Mouse (Mus musculus): ENCODE results near the gene Mov10. TPM values are rescaled to one million over a fixed set of nuclear protein-coding genes. Genes with fewer than 3 reads are reported as not detected.
"Not testable (repeated sequence)": the region's sequence is repeated elsewhere in the genome, so short reads cannot be mapped to it uniquely, and the experiment has no call there.

Gene Mov10
- polyA plus RNA-seq, 1 experiment from 2014 or later: 8.7 TPM

DNA sequence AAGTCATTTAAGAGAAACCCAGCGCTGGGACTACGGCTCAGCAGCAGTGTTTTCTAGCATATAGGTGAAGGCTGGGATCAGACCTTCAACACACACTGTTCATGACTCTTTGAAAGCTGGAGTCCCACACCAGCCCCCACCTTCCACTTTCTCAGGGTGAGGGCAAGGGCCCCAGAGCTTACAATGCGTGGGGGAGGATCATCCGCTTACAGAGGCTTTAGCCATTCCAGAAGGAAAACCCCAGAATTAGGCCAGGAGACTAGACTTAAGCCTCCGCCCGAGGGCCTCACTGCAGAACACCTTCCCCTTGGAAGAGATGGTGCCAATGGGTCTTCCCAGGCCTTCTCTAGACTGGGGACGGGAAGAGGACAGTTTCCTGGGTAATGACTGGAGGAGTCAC, 45.1 kb downstream of the Mov10 start:
- no peak for ATAC-seq
- peaks cover 52% of the 10 kb centered on the region for H3K27me3 ChIP-seq
- no peak overlapping the region for H3K9ac ChIP-seq (replicated peaks)
- no peak overlapping the region for H3K27ac ChIP-seq
- H3K4me1 ChIP-seq (replicated peaks): peaks cover 5% of the 10 kb centered on the region; the same call in 1 of the 2 replicates
- H3K36me3 ChIP-seq: no peaks in the 10 kb centered on the region
- H3K4me3 ChIP-seq (replicated peaks): no peak overlapping the region
- 61% methylated on average over 7 of the region's 7 CpGs for WGBS
- H3K4me2 ChIP-seq (replicated peaks): no peak overlapping the region
- no peaks in the 10 kb centered on the region for H3K9me3 ChIP-seq

DNA sequence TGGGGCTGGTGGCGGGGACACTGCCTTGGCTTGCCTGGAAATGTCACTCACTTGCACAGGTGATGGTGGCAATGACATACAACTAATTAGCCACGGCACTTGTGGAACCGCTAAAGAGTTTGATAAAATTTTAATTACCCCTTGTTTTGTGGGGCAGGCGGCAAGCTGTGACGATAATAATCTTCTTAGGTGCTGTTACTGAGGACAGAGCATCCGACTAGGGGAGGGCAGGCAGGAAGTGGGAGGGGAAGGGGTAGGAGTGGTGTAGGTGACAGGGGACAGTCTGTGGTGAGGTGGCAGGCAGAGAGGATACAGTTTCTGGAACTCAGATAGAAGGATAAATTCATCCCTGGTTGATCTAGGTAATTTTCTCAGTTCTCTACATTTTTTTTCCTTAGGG, 46.9 kb downstream of the Mov10 start:
- H3K4me1 ChIP-seq (replicated peaks): no peaks in the 10 kb centered on the region
- H3K27me3 ChIP-seq: peaks cover 34% of the 10 kb centered on the region
- no peak overlapping the region for H3K4me3 ChIP-seq (replicated peaks)
- no peaks in the 10 kb centered on the region for H3K9me3 ChIP-seq
- H3K36me3 ChIP-seq: no peaks in the 10 kb centered on the region
- H3K4me2 ChIP-seq (replicated peaks): no peak overlapping the region
- 66% methylated on average over 6 of the region's 6 CpGs for WGBS
- ATAC-seq: no peak
- H3K27ac ChIP-seq: no peak overlapping the region
- no peak overlapping the region for H3K9ac ChIP-seq (replicated peaks)

DNA sequence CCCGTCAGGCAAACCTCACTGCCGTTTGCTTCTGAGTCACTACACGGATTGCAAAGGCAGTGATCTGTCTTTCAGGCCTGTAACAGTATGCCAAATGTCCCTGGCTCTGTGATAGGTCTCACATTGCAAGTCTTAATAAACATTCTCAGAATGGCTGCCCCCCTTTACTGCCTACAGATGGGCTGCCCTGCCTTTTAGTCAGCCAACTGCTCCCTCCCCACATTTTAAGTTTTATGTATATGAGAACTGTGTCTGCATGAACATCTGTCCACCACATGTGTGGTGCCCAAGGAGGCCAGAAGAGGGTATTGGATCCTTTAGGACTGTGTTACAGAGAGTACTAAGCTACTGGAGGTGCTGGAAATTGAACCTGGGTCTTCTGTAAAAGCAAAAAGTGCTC, 47.4 kb downstream of the Mov10 start:
- H3K27me3 ChIP-seq: peaks cover 28% of the 10 kb centered on the region
- ATAC-seq: no peak
- WGBS: 88% methylated on average over 3 of the region's 3 CpGs
- no peak overlapping the region for H3K9ac ChIP-seq (replicated peaks)
- no peaks in the 10 kb centered on the region for H3K36me3 ChIP-seq
- H3K9me3 ChIP-seq: no peaks in the 10 kb centered on the region
- no peaks in the 10 kb centered on the region for H3K4me1 ChIP-seq (replicated peaks)
- no peak overlapping the region for H3K4me3 ChIP-seq (replicated peaks)
- H3K27ac ChIP-seq: no peak overlapping the region
- H3K4me2 ChIP-seq (replicated peaks): no peak overlapping the region

GRCm38 (mm10) chr3:104770035-104770434, 48.3 kb downstream of the Mov10 start:
- Histone ChIP-seq H3K27me3 (peaks cover 22% of the 10 kb centered on the region), H3K9ac (replicated peaks) (no peak overlapping the region), H3K36me3 (no peaks in the 10 kb centered on the region), H3K4me2 (replicated peaks) (no peak overlapping the region), H3K9me3 (no peaks in the 10 kb centered on the region), H3K4me1 (replicated peaks) (no peaks in the 10 kb centered on the region), H3K27ac (no peak overlapping the region), H3K4me3 (replicated peaks) (no peak overlapping the region)
- no peak for ATAC-seq
- 58% methylated on average over 10 of the region's 10 CpGs for WGBS

DNA sequence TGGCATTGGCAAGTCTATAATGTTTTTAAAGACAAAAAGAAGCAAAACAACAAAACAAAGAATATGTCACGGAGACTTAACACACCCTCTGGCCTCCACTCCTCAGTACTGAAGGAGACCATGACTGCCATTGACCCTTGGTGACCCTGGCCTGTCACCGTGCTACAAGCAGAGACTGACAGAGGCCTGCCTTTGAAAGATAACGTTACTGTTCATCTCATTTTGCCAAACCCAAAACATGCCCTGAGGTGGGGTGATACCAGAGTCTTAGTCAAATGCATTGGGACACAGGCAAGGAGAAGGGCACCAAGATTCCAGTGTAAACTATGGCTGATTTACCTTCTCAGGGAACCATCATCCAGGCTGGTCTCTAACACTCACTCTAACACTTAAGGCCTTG, 49.2 kb downstream of the Mov10 start:
- no peak overlapping the region for H3K4me3 ChIP-seq (replicated peaks)
- no peaks in the 10 kb centered on the region for H3K9me3 ChIP-seq
- H3K36me3 ChIP-seq: no peaks in the 10 kb centered on the region
- no peak overlapping the region for H3K9ac ChIP-seq (replicated peaks)
- H3K4me1 ChIP-seq (replicated peaks): no peaks in the 10 kb centered on the region
- ATAC-seq: no peak
- WGBS: 27% methylated on average over 3 of the region's 3 CpGs
- H3K4me2 ChIP-seq (replicated peaks): no peak overlapping the region
- peaks cover 18% of the 10 kb centered on the region for H3K27me3 ChIP-seq
- no peak overlapping the region for H3K27ac ChIP-seq

DNA sequence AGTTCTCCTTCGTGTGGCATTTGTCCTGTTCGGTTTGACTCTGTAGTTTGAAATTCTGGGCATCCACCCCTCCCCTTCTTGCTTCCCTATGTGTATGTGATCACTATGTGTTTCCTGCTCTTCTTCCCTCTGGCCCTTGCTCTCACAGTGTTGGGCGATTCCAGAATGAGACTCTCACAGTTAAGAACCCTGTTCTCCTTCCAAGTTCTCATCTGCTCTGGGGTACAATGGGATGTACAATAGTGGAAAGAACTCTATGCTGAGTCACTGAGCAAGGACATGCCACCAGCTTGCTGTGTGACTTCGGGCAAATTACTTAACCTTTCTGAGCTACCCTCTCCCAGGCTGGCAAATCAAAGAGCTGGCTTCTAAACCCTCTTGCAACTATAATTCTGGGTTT, 50.6 kb downstream of the Mov10 start:
- Histone ChIP-seq H3K36me3 (no peaks in the 10 kb centered on the region), H3K27me3 (peaks cover 13% of the 10 kb centered on the region), H3K4me2 (replicated peaks) (no peak overlapping the region), H3K9me3 (no peaks in the 10 kb centered on the region), H3K4me3 (replicated peaks) (no peak overlapping the region), H3K9ac (replicated peaks) (no peak overlapping the region), H3K4me1 (replicated peaks) (no peaks in the 10 kb centered on the region), H3K27ac (no peak overlapping the region)
- 78% methylated on average over 4 of the region's 4 CpGs for WGBS
- ATAC-seq: no peak

DNA sequence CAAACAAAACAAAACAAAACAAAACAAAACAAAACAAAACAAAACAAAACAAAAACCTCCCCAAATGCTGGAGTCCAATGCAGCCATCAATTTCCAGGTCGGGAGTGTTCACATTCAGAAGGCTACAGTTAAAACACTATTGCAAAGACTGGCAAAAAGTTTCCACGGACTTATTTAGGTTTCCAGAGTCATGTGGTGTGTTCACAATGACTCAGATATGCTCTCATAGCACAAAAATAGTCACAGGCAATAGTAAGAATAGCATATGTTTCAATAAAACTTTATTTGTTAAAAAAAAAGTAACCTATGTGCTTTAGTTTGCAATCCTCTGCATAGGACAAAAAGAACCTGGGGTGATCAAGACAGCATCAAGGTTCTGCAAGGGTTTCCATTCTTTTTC, 51.2 kb downstream of the Mov10 start:
- Histone ChIP-seq H3K36me3 (no peaks in the 10 kb centered on the region), H3K27me3 (peaks cover 7% of the 10 kb centered on the region), H3K4me3 (replicated peaks) (no peak overlapping the region), H3K9ac (replicated peaks) (no peak overlapping the region), H3K4me1 (replicated peaks) (no peaks in the 10 kb centered on the region), H3K4me2 (replicated peaks) (no peak overlapping the region), H3K9me3 (no peaks in the 10 kb centered on the region), H3K27ac (no peak overlapping the region)
- 65% methylated on average over 2 of the region's 2 CpGs for WGBS
- no peak for ATAC-seq

- H3K27me3 ChIP-seq: peaks cover 11% of the 10 kb centered on the region
- H3K4me3 ChIP-seq (replicated peaks): no peak overlapping the region
- no peak overlapping the region for H3K27ac ChIP-seq
- H3K36me3 ChIP-seq: no peaks in the 10 kb centered on the region
- no peaks in the 10 kb centered on the region for H3K9me3 ChIP-seq
- H3K9ac ChIP-seq (replicated peaks): no peak overlapping the region
- H3K4me2 ChIP-seq (replicated peaks): no peak overlapping the region
- ATAC-seq: no peak
- 28% methylated on average over 4 of the region's 4 CpGs for WGBS
- H3K4me1 ChIP-seq (replicated peaks): 0 out of 2 replicates have a peak, but pooled peaks cover 3% of the 10 kb centered on the region
These were observed 53.3 kb downstream of the Mov10 start for GRCm38 (mm10) chr3:104765021-104765420.

DNA sequence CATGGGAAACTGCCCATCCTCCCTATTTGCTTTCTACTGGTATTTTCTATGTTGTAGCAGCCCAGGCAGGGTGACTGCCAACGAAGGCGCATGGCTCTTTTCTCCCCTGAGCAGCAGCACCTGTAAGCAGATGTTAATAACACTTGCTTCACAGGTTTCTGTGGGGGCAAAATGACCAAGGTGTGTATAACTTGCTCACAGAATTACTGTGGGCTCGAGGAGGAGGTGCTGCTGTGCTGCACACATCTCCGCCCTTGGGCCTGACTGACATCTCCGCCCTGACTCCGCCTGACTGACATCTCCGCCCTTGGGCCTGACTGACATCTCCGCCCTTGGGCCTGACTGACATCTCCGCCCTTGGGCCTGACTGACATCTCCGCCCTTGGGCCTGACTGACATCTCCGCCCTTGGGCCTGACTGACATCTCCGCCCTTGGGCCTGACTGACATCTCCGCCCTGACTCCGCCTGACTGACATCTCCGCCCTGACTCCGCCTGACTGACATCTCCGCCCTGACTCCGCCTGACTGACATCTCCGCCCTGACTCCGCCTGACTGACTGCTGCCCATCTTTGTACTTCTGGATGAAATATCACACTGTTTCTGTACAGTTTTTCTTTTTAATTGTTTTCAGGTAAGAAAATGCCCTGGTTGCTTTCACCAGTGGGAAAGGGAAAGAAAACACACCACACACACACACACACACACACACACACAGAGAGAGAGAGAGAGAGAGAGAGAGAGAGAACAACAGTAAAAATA, 56.1 kb downstream of the Mov10 start:
- not testable (repeated sequence) for H3K36me3 ChIP-seq; H3K4me1 ChIP-seq (replicated peaks); H3K9ac ChIP-seq (replicated peaks); ATAC-seq; H3K4me3 ChIP-seq (replicated peaks); H3K4me2 ChIP-seq (replicated peaks); H3K27ac ChIP-seq; H3K9me3 ChIP-seq
- 18% methylated on average over 20 of the region's 20 CpGs for WGBS
- peaks cover 21% of the 10 kb centered on the region for H3K27me3 ChIP-seq

GRCm38 (mm10) chr3:104758869-104759268, 59.5 kb downstream of the Mov10 start:
- no peak overlapping the region for H3K27ac ChIP-seq
- H3K4me2 ChIP-seq (replicated peaks): peak overlapping the region; percentile 58
- WGBS: 9% methylated on average over 5 of the region's 5 CpGs
- ATAC-seq: peak; percentile 2; the same call in 1 of the 2 replicates
- H3K9me3 ChIP-seq: no peaks in the 10 kb centered on the region
- H3K9ac ChIP-seq (replicated peaks): peak overlapping the region; percentile 57; the same call in 1 of the 2 replicates
- peak overlapping the region; percentile 35 for H3K4me3 ChIP-seq (replicated peaks)
- H3K27me3 ChIP-seq: peaks cover 20% of the 10 kb centered on the region
- H3K4me1 ChIP-seq (replicated peaks): peaks cover 15% of the 10 kb centered on the region
- no peaks in the 10 kb centered on the region for H3K36me3 ChIP-seq

DNA sequence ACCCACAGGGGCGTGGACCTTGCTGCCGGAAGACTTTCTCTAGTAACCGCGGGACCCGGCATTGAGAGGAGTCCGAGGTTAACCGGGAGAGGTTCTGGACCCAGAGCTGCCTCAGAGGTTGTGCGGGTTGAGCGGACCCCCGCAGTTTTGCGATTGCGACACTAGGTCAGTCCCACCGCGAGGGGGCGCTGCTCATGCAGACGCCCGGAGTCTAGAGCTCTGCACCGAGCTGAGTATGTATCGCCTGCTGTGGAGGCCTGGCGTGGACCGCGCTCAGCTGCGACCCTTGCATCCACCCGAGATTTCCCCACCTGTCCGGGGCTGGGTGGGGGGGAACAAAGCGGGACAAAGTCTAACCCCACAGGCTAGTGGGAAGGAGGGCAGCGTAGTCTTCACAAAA, 60.0 kb downstream of the Mov10 start:
- no peaks in the 10 kb centered on the region for H3K36me3 ChIP-seq
- no peak overlapping the region for H3K27ac ChIP-seq
- peaks cover 15% of the 10 kb centered on the region for H3K4me1 ChIP-seq (replicated peaks)
- peak overlapping the region; percentile 57 for H3K9ac ChIP-seq (replicated peaks)
- H3K27me3 ChIP-seq: peaks cover 20% of the 10 kb centered on the region
- peak; percentile 88 for ATAC-seq
- no peaks in the 10 kb centered on the region for H3K9me3 ChIP-seq
- H3K4me3 ChIP-seq (replicated peaks): peak overlapping the region; percentile 35
- peak overlapping the region; percentile 58 for H3K4me2 ChIP-seq (replicated peaks)
- 2% methylated on average over 27 of the region's 27 CpGs for WGBS

- WGBS: 15% methylated on average over 20 of the region's 25 CpGs
- ATAC-seq; H3K4me3 ChIP-seq (replicated peaks); H3K27me3 ChIP-seq; H3K9ac ChIP-seq (replicated peaks); H3K9me3 ChIP-seq; H3K27ac ChIP-seq; H3K36me3 ChIP-seq; H3K4me2 ChIP-seq (replicated peaks); H3K4me1 ChIP-seq (replicated peaks): not testable (repeated sequence)
These were observed 65.5 kb downstream of the Mov10 start for GRCm38 (mm10) chr3:104752845-104753244.
